Mouse (Mus musculus) lung, postnatal 0 days (tissue): ENCODE results near the gene Pdlim5. TPM values are rescaled to one million over a fixed set of nuclear protein-coding genes. Genes with fewer than 3 reads are reported as not detected.

Experiments used
- ATAC-seq: fragments of 200-750 bp; cut with Nextera tagmentation; 2 replicates; pipeline ENCODE4 v1.8.0; 2017; ENCODE audit warnings: moderate library complexity
- DNase-seq: peaks from one replicate; pipeline ENCODE4 v3.0.0-alpha.2; 2016; ENCODE audit warnings: low spot score
- H3K27ac ChIP-seq: fragments of 300-500 bp; sonication (generic); 2 replicates; pipeline ENCODE4 v1.5.1; 2014; ENCODE audit warnings: antibody characterized with exemption, mild to moderate bottlenecking, low read length, mixed read lengths
- H3K27me3 ChIP-seq: fragments of 300-500 bp; sonication (generic); replicated peaks from 2 replicates; pipeline ENCODE4 v1.6.1; 2014; ENCODE audit warnings: low read length, mixed read lengths; ENCODE audit not compliant: insufficient read depth
- H3K36me3 ChIP-seq: fragments of 300-500 bp; sonication (generic); 2 replicates; pipeline ENCODE4 v1.6.1; 2014; ENCODE audit warnings: low read length, mixed read lengths; ENCODE audit not compliant: insufficient read depth
- H3K4me1 ChIP-seq: fragments of 300-500 bp; sonication (generic); 2 replicates; pipeline ENCODE4 v1.6.1; 2014; ENCODE audit warnings: antibody characterized with exemption, low read depth, low read length, mixed read lengths; ENCODE audit not compliant: insufficient read depth
- H3K4me2 ChIP-seq: fragments of 300-500 bp; sonication (generic); replicated peaks from 2 replicates; pipeline ENCODE4 v1.6.1; 2014; ENCODE audit warnings: low read depth, mild to moderate bottlenecking, low read length, moderate library complexity, mixed read lengths
- H3K4me3 ChIP-seq: fragments of 300-500 bp; sonication (generic); 2 replicates; pipeline ENCODE4 v1.5.1; 2014; ENCODE audit warnings: low read depth, low read length
- H3K9ac ChIP-seq: fragments of 300-500 bp; sonication (generic); replicated peaks from 2 replicates; pipeline ENCODE4 v1.6.1; 2014; ENCODE audit warnings: low read depth, mild to moderate bottlenecking
- H3K9me3 ChIP-seq: fragments of 300-500 bp; sonication (generic); 2 replicates; pipeline ENCODE4 v1.6.1; 2016; ENCODE audit warnings: low read length, mixed read lengths
- CTCF ChIP-seq: IDR thresholded peaks from 2 replicates; pipeline ENCODE4 v1.5.1; 2016; ENCODE audit warnings: antibody characterized with exemption, mild to moderate bottlenecking
- EP300 ChIP-seq: IDR thresholded peaks from 2 replicates; pipeline ENCODE4 v1.6.1; 2016; ENCODE audit warnings: antibody characterized with exemption, mild to moderate bottlenecking, control low read depth
- WGBS: fragments of 180-500 bp; shearing (Covaris S2); extraction: QIAGEN DNeasy Blood & Tissue Kit; methylation state at CpG from one replicate; pipeline ENCODE4 v1.1.7; 2014; 5-methylcytosine and 5-hydroxymethylcytosine counted together
- polyA plus RNA-seq: library from polyadenylated mRNA; unstranded; fragments of >200 nt; fragmentation: Nextera tagmentation; extraction: Ambion mirVana; gene quantifications from 2 replicates; pipeline ENCODE4 v1.2.1, GENCODE M21; 2015

Pdlim5 gene
- polyA plus RNA-seq, 1 experiment from 2014 or later = 25.8 TPM

DNA sequence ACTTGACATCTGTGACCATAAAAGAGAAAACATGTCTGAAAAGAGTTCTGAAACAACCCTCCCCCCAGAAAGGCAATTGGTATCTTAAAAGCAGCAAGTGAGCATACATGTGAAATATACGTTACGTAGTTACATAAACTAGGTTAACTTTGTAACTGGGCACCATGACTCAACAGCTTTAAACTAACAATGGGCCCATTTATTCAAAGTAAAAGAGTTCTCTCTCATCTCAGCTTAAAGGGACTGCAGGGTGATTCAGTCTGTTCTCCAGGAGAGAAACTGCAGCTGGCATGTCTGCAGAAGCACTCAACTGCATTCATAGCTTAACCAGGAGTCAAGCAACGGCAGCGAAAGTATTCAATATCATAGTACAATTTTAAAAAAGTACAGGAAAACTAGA lies 7.3 kb downstream of the Pdlim5 start:
- no peak overlapping the region for H3K9ac ChIP-seq
- WGBS = 75% methylated on average over 4 of the region's 4 CpGs
- H3K36me3 ChIP-seq = no peaks in the 10 kb centered on the region; the same call in 1 of the 2 replicates
- H3K4me3 ChIP-seq = no peak overlapping the region
- no peak for ATAC-seq
- no peak overlapping the region for H3K4me2 ChIP-seq
- no peaks in the 10 kb centered on the region for H3K4me1 ChIP-seq
- TF ChIP-seq CTCF (no peak), EP300 (no peak)
- no peaks in the 10 kb centered on the region for H3K9me3 ChIP-seq
- no peaks in the 10 kb centered on the region for H3K27me3 ChIP-seq
- no peak for DNase-seq
- H3K27ac ChIP-seq = no peak overlapping the region

DNA sequence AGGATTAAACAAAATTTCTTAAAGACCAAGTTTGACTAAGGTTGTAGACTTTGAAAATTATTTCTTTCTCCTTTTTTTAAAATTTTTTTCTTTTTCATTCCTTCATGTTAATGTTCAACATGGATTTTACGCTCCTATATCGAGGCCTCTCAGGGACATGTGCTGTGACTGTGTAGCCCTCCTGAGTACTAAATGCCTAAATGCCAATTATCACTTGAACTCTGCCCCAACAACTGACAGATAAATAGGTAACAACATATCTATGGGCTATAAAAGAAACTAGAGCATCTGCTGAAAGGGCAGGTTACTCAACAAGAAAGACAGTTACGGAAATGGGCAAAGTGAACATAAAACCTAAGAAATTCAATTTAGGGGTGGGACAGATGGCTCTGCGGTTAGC lies 9.0 kb downstream of the Pdlim5 start:
- Histone ChIP-seq H3K4me3 (no peak overlapping the region), H3K9me3 (no peaks in the 10 kb centered on the region), H3K4me2 (no peak overlapping the region), H3K4me1 (no peaks in the 10 kb centered on the region), H3K27me3 (no peaks in the 10 kb centered on the region), H3K36me3 (no peaks in the 10 kb centered on the region; the same call in 1 of the 2 replicates), H3K9ac (no peak overlapping the region), H3K27ac (no peak overlapping the region)
- DNase-seq = no peak
- 92% methylated on average over 4 of the region's 4 CpGs for WGBS
- no peak for ATAC-seq
- TF ChIP-seq EP300 = no peak
- no peak for TF ChIP-seq CTCF

DNA sequence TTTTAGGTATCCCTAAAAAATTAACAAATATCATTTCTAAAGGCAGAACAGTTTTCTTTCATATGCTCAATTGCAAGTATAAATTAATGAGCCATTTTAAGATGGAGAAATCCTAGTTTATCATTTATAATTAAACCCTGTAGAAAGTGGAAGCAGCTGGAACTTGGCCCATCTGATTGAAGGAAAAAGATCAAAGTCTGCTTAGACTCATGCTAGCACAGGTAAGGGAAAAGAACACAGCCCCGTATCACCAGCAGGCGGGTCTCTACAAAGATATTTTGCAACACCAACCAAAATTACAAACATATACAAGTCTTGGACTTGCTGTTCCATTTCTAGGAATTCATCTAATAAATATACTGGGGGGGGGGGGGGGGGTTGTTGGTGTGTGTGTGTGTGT lies 9.8 kb downstream of the Pdlim5 start:
- Histone ChIP-seq H3K27me3 (no peaks in the 10 kb centered on the region), H3K9ac (no peak overlapping the region), H3K4me3 (no peak overlapping the region), H3K4me1 (no peaks in the 10 kb centered on the region), H3K36me3 (no peaks in the 10 kb centered on the region; the same call in 1 of the 2 replicates), H3K9me3 (no peaks in the 10 kb centered on the region), H3K4me2 (no peak overlapping the region), H3K27ac (no peak overlapping the region)
- TF ChIP-seq EP300 (no peak), CTCF (no peak)
- DNase-seq (no peak), ATAC-seq (no peak)
- WGBS = 67% methylated on average over 2 of the region's 2 CpGs

DNA sequence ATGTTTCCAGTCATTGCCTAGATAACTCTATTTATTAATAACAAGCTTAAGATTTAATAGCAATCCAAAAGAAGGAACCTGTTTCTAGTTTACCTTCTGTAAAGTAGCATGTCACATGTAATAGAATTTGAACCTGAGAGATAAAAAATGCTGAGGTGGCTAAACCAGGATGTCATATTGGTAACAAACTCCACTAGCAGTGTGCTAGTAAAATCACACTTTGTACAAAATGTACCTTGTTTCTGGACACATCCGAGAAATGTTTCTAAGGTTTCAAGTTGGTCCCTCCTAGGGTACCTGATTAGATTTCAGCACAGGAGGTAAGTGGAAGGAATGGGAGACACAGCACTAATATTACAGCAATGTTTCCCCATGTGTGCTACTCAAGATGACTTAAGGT lies 18.9 kb downstream of the Pdlim5 start:
- Histone ChIP-seq H3K27ac (no peak overlapping the region), H3K4me3 (no peak overlapping the region), H3K9ac (no peak overlapping the region), H3K4me2 (no peak overlapping the region), H3K9me3 (no peaks in the 10 kb centered on the region), H3K36me3 (no peaks in the 10 kb centered on the region), H3K27me3 (no peaks in the 10 kb centered on the region), H3K4me1 (no peaks in the 10 kb centered on the region)
- ATAC-seq = no peak
- WGBS = 85% methylated on average over 1 of the region's 1 CpGs
- no peak for TF ChIP-seq EP300
- no peak for TF ChIP-seq CTCF
- DNase-seq = no peak

DNA sequence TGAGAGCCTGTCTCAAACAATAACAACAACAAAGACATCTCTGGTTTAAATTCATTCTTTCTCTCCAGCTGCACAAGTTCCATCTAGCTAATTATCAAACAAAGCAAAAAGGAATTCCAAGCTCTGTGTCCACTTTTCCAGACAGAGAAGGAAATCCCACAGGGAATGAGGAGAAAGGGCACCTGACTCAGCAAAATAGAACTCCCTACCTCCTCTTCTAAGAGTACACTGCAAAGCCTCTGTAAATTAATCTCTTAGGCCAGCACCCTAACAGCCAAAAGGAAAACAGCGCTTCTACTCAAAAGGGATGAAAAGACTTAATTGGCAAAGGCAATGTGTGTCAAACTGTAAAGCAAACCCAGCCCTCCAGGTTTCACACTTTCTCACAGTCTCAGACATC lies 20.4 kb downstream of the Pdlim5 start:
- no peak overlapping the region for H3K4me2 ChIP-seq
- ATAC-seq (no peak), DNase-seq (no peak)
- no peak overlapping the region for H3K9ac ChIP-seq
- H3K9me3 ChIP-seq = no peaks in the 10 kb centered on the region
- H3K4me1 ChIP-seq = no peaks in the 10 kb centered on the region
- no peak overlapping the region for H3K27ac ChIP-seq
- TF ChIP-seq CTCF = no peak
- no peak for TF ChIP-seq EP300
- H3K27me3 ChIP-seq = no peaks in the 10 kb centered on the region
- no peak overlapping the region for H3K4me3 ChIP-seq
- WGBS = 77% methylated on average over 1 of the region's 1 CpGs
- no peaks in the 10 kb centered on the region for H3K36me3 ChIP-seq

DNA sequence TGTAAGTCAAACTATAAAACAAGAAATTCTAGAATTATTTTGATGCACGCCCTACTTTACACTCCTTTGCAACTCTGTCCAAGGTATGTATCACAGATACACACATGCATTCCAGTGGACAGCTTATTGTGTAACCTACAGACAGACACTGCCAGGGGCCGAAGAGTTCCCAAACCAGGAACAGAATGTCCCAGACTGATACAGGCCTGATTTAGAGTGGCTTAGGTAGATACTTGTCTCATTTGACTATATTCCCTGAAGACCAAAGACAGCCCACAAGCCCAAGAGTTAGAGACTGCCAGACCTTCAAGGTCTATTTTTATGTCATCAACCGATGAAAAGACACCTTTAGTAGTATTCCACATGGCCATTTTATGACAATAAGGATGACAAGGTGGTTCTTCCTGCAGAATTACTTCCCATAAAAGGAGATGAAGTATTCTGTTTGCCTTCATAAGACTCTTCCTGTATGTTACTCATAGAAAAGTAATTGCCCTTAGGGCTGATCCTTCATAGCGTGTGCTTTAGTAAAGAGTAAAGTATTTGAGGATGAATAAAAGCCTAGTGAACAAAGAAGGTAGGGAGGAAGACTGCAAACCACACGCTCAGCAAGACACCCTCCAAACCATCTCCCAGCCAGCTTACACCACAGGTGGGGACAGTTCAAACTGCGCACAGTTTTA lies 22.9 kb downstream of the Pdlim5 start:
- ATAC-seq = no peak

More for the DNA sequence above, 22.9 kb downstream of the Pdlim5 start:
- Histone ChIP-seq H3K27ac (no peak overlapping the region), H3K27me3 (no peaks in the 10 kb centered on the region), H3K4me2 (no peak overlapping the region), H3K9me3 (no peaks in the 10 kb centered on the region), H3K4me3 (no peak overlapping the region), H3K36me3 (no peaks in the 10 kb centered on the region), H3K9ac (no peak overlapping the region), H3K4me1 (no peaks in the 10 kb centered on the region)
- 91% methylated on average over 6 of the region's 6 CpGs for WGBS
- TF ChIP-seq EP300 (peak; percentile 48), CTCF (no peak)
- no peak for DNase-seq
